11 mouse cellular contexts compared by ENCODE assay signal in the genomic region with DNA sequence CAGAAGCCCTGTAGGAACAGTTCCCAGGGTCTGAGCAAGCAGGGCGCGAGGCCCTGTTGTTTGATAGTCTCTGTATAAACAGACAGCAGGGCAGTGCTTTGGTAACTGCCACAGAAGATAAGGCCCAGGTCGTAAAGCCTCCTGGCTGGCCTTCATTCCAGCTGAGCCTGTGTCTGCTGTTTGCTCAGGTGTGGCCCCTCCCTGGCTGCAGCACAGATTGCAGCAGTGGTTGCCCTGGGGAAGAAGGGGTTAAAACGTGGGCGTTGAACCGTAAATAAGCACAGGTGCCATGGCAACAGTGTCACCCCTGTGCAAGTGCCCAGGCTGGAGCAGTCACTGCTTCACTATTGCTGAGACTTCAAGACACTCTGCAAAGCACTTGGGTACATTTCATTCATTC. TPM values are rescaled to one million over a fixed set of nuclear protein-coding genes. Genes with fewer than 3 reads are reported as not detected.
DNase-seq lines count a peak whose midpoint lies in the region; ATAC-seq and TF ChIP-seq lines count a peak whose summit lies in the region.
"Had no signal": no experiment of that assay in that cellular context is flagged by ENCODE, and none has a peak within 500 bp of the region (broad histone marks: within the 10 kb centered on the region; RNA-seq: fewer than 3 reads in every experiment).

No protein-coding gene starts in this region.

- H3K27me3 ChIP-seq in midbrain, embryonic 13.5 days, result no peaks in the 10 kb centered on the region; the same call in 1 of the 2 replicates
- H3K27me3 ChIP-seq in midbrain, embryonic 16.5 days (ENCODE audit: control insufficient read depth, insufficient read depth, low read depth, low read length), result no peaks in the 10 kb centered on the region
- H3K27me3 ChIP-seq in small intestine, adult 2 months (ENCODE audit: control insufficient read depth, insufficient read depth, low read length), result no peaks in the 10 kb centered on the region
- H3K27me3 ChIP-seq in heart, embryonic 12.5 days (replicated peaks), result no peaks in the 10 kb centered on the region
- H3K27me3 ChIP-seq: limb, embryonic 12.5 days; midbrain, embryonic 15.5 days had no signal

- 20% methylated on average over 6 of the region's 6 CpGs for WGBS in midbrain, embryonic 13.5 days
- WGBS in midbrain, embryonic 16.5 days, result 20% methylated on average over 6 of the region's 6 CpGs
- WGBS in small intestine, adult 2 months, result 10% methylated on average over 6 of the region's 6 CpGs
- 10% methylated on average over 6 of the region's 6 CpGs for WGBS in heart, embryonic 12.5 days

- H3K4me3 ChIP-seq in midbrain, embryonic 13.5 days (replicated peaks), result no peak overlapping the region
- H3K4me3 ChIP-seq in midbrain, embryonic 16.5 days (ENCODE audit: low read depth, low read length), result no peak overlapping the region
- no peak overlapping the region for H3K4me3 ChIP-seq in small intestine, adult 2 months (ENCODE audit: low read depth, low read length)
- no peak overlapping the region for H3K4me3 ChIP-seq in heart, embryonic 12.5 days
- H3K4me3 ChIP-seq: limb, embryonic 12.5 days; midbrain, embryonic 15.5 days had no signal

- H3K36me3 ChIP-seq in midbrain, embryonic 13.5 days, result no peaks in the 10 kb centered on the region
- no peaks in the 10 kb centered on the region for H3K36me3 ChIP-seq in midbrain, embryonic 16.5 days (ENCODE audit: control insufficient read depth, insufficient read depth, low read length)
- no peaks in the 10 kb centered on the region for H3K36me3 ChIP-seq in small intestine, adult 2 months (ENCODE audit: control insufficient read depth, insufficient read depth, low read length)
- H3K36me3 ChIP-seq in heart, embryonic 12.5 days, result no peaks in the 10 kb centered on the region
- H3K36me3 ChIP-seq: limb, embryonic 12.5 days; midbrain, embryonic 15.5 days had no signal

- H3K27ac ChIP-seq in midbrain, embryonic 13.5 days, result no peak overlapping the region
- no peak overlapping the region for H3K27ac ChIP-seq in midbrain, embryonic 16.5 days (ENCODE audit: low read length)
- H3K27ac ChIP-seq in small intestine, adult 2 months (ENCODE audit: insufficient read depth, low read depth, low read length), result peak overlapping the region; percentile 92
- H3K27ac ChIP-seq in heart, embryonic 12.5 days (ENCODE audit: poor library complexity, severe bottlenecking), result no peak overlapping the region
- H3K27ac ChIP-seq: limb, embryonic 12.5 days; midbrain, embryonic 15.5 days had no signal

- no peak for ATAC-seq in midbrain, embryonic 13.5 days
- ATAC-seq in midbrain, embryonic 16.5 days, result no peak
- ATAC-seq in heart, embryonic 12.5 days (ENCODE audit: insufficient number of reproducible peaks, low FRiP score), result no peak
- ATAC-seq: midbrain, embryonic 15.5 days had no signal

- H3K4me1 ChIP-seq in midbrain, embryonic 13.5 days (replicated peaks), result peaks cover 11% of the 10 kb centered on the region
- H3K4me1 ChIP-seq in midbrain, embryonic 16.5 days (ENCODE audit: control insufficient read depth, insufficient read depth, low read length), result no peaks in the 10 kb centered on the region
- H3K4me1 ChIP-seq in small intestine, adult 2 months (ENCODE audit: control insufficient read depth, insufficient read depth, insufficient read length, low read length), result peaks cover 12% of the 10 kb centered on the region; the same call in 1 of the 2 replicates
- peaks cover 10% of the 10 kb centered on the region for H3K4me1 ChIP-seq in heart, embryonic 12.5 days (replicated peaks)
- H3K4me1 ChIP-seq: midbrain, embryonic 15.5 days had no signal

- H3K4me2 ChIP-seq in midbrain, embryonic 13.5 days (replicated peaks), result no peak overlapping the region
- no peak overlapping the region for H3K4me2 ChIP-seq in midbrain, embryonic 16.5 days (ENCODE audit: low read length)
- no peak overlapping the region for H3K4me2 ChIP-seq in heart, embryonic 12.5 days
- H3K4me2 ChIP-seq: limb, embryonic 12.5 days; midbrain, embryonic 15.5 days had no signal

- no peak for TF ChIP-seq CTCF in small intestine, adult 2 months (IDR thresholded peaks at IDR 0.05; ENCODE audit: extremely low read depth, insufficient read length, insufficient replicate concordance, low read depth, low read length)

- H3K9me3 ChIP-seq in midbrain, embryonic 13.5 days, result no peaks in the 10 kb centered on the region
- no peaks in the 10 kb centered on the region for H3K9me3 ChIP-seq in midbrain, embryonic 16.5 days (replicated peaks; ENCODE audit: control insufficient read depth, low read length, poor library complexity, severe bottlenecking)
- H3K9me3 ChIP-seq in heart, embryonic 12.5 days (replicated peaks), result no peaks in the 10 kb centered on the region
- H3K9me3 ChIP-seq: limb, embryonic 12.5 days; midbrain, embryonic 15.5 days had no signal

- DNase-seq in embryo, embryonic 9.5 days (ENCODE audit: extremely low spot score), result peak; percentile 49
- peak; percentile 43 to 54 for DNase-seq in kidney, postnatal 4 days
- no peak for DNase-seq in thymus, postnatal 10 days (ENCODE audit: low spot score in 2 of 2)
- no peak for DNase-seq in layer of hippocampus, adult 8-10 months (ENCODE audit: low spot score in 2 of 2)
- DNase-seq: heart, postnatal 10 days had no signal

- peak; percentile 36; the same call in 1 of the 2 replicates for TF ChIP-seq POLR2A in small intestine, adult 2 months (IDR thresholded peaks at IDR 0.05; ENCODE audit: low read depth, low read length)

- H3K9ac ChIP-seq in midbrain, embryonic 13.5 days (replicated peaks), result peak overlapping the region; percentile 28
- no peak overlapping the region for H3K9ac ChIP-seq in midbrain, embryonic 16.5 days (ENCODE audit: low read depth, low read length)
- no peak overlapping the region for H3K9ac ChIP-seq in heart, embryonic 12.5 days
- H3K9ac ChIP-seq: limb, embryonic 12.5 days; midbrain, embryonic 15.5 days had no signal

RNA-seq across cellular contexts. Expression of gene Kcnk5, which starts 26.8 kb away (rescaled TPM):
- 2.0 and 2.7 TPM in 2 replicates for polyA plus RNA-seq in midbrain, embryonic 13.5 days (2015; fragmentation: Nextera tagmentation; extraction: Ambion mirVana)
- polyA plus RNA-seq in midbrain, embryonic 16.5 days (2015; fragmentation: Nextera tagmentation; extraction: Ambion mirVana), result 0.70 and 0.85 TPM in 2 replicates
- 13.9 and 48.0 TPM in 2 replicates for polyA plus RNA-seq in small intestine, adult 2 months (2012; rRNA removed)
- total RNA-seq in layer of hippocampus, adult 8-10 months (2022), result under 1 TPM; 0.33 to 0.71 (median 0.48) TPM
- 3.5 and 3.6 TPM in 2 replicates for polyA plus RNA-seq in heart, embryonic 12.5 days (2016; fragmentation: Nextera tagmentation; extraction: Ambion mirVana)

Comparison
In these comparisons a context has a peak if more than half of its experiments do, and no peak if none do; other contexts are left out.
1. DNase-seq: peak in embryo, embryonic 9.5 days (single experiment) and kidney, postnatal 4 days (2 of 2); none in thymus, postnatal 10 days (0 of 2) and layer of hippocampus, adult 8-10 months (0 of 2).